Mouse (Mus musculus) midbrain, embryonic 11.5 days (tissue): ENCODE data around the gene Xcr1. TPM values are rescaled to one million over a fixed set of nuclear protein-coding genes. Genes with fewer than 3 reads are reported as not detected.

ENCODE experiments used
- ATAC-seq: fragments of 200-750 bp; cut with Nextera tagmentation; 2 replicates; pipeline ENCODE4 v1.8.0; 2017; ENCODE audit warnings: moderate TSS enrichment, moderate library complexity; ENCODE audit not compliant: low FRiP score
- DNase-seq: peaks from one replicate; pipeline ENCODE4 v3.0.0; 2015; ENCODE audit warnings: low spot score; ENCODE audit errors: missing footprints
- H3K27ac ChIP-seq: fragments of 300-500 bp; sonication (generic); 2 replicates; pipeline ENCODE4 v1.5.1; 2014; ENCODE audit warnings: low read depth, low read length
- H3K27me3 ChIP-seq: fragments of 300-500 bp; sonication (generic); 2 replicates; pipeline ENCODE4 v1.6.1; 2014; ENCODE audit warnings: mild to moderate bottlenecking, low read length, moderate library complexity, mixed read lengths; ENCODE audit not compliant: control insufficient read depth, insufficient read depth
- H3K36me3 ChIP-seq: fragments of 300-500 bp; sonication (generic); 2 replicates; pipeline ENCODE4 v1.6.1; 2014; ENCODE audit warnings: mild to moderate bottlenecking, low read length, moderate library complexity, mixed read lengths; ENCODE audit not compliant: control insufficient read depth, insufficient read depth
- H3K4me1 ChIP-seq: fragments of 300-500 bp; sonication (generic); 2 replicates; pipeline ENCODE4 v1.6.1; 2014; ENCODE audit warnings: low read length; ENCODE audit not compliant: control insufficient read depth, insufficient read depth
- H3K4me2 ChIP-seq: fragments of 300-500 bp; sonication (generic); 2 replicates; pipeline ENCODE4 v1.6.1; 2014; ENCODE audit warnings: mild to moderate bottlenecking, moderate library complexity
- H3K4me3 ChIP-seq: fragments of 300-500 bp; sonication (generic); 2 replicates; pipeline ENCODE4 v1.5.1; 2014; ENCODE audit warnings: low read depth, low read length
- H3K9ac ChIP-seq: fragments of 300-500 bp; sonication (generic); 2 replicates; pipeline ENCODE4 v1.6.1; 2014; ENCODE audit warnings: low read length
- H3K9me3 ChIP-seq: fragments of 300-500 bp; sonication (generic); 2 replicates; pipeline ENCODE4 v1.6.1; 2016; ENCODE audit warnings: low read length; ENCODE audit not compliant: control insufficient read depth
- WGBS: fragments of 180-500 bp; shearing (Covaris S2); extraction: QIAGEN DNeasy Blood & Tissue Kit; methylation state at CpG from one replicate; pipeline ENCODE4 v1.1.7; 2014; 5-methylcytosine and 5-hydroxymethylcytosine counted together
- polyA plus RNA-seq: library from polyadenylated mRNA; unstranded; fragments of >200 nt; fragmentation: Nextera tagmentation; extraction: Ambion mirVana; gene quantifications from 2 replicates; pipeline ENCODE4 v1.2.1, GENCODE M21; 2014

The Xcr1 gene
- polyA plus RNA-seq, 1 experiment from 2014 or later, result not detected

GRCm38 (mm10) chr9:123851062-123851712 is 10.6 kb downstream of the Xcr1 start:
- Histone ChIP-seq H3K27me3 (no peaks in the 10 kb centered on the region), H3K9me3 (no peaks in the 10 kb centered on the region), H3K4me1 (peaks cover 12% of the 10 kb centered on the region), H3K36me3 (no peaks in the 10 kb centered on the region), H3K9ac (peak overlapping the region; percentile 79), H3K27ac (peak overlapping the region; percentile 67; the same call in 1 of the 2 replicates), H3K4me2 (peak overlapping the region; percentile 86), H3K4me3 (peak overlapping the region; percentile 72)
- under 1% methylated on average over 27 of the region's 27 CpGs for WGBS
- DNase-seq (peak; percentile 89), ATAC-seq (peak; percentile 85)

GRCm38 (mm10) chr9:123850705-123851061 is 11.1 kb downstream of the Xcr1 start:
- Histone ChIP-seq H3K9ac (peak overlapping the region; percentile 79), H3K4me2 (peak overlapping the region; percentile 86), H3K27me3 (no peaks in the 10 kb centered on the region), H3K36me3 (no peaks in the 10 kb centered on the region), H3K9me3 (no peaks in the 10 kb centered on the region), H3K27ac (no peak overlapping the region), H3K4me1 (peaks cover 12% of the 10 kb centered on the region), H3K4me3 (peak overlapping the region; percentile 72)
- DNase-seq, result no peak
- WGBS, result 6% methylated on average over 2 of the region's 2 CpGs
- no peak; the same call in 1 of the 2 replicates for ATAC-seq

GRCm38 (mm10) chr9:123849976-123850695 is 11.7 kb downstream of the Xcr1 start:
- H3K36me3 ChIP-seq, result no peaks in the 10 kb centered on the region
- no peak overlapping the region for H3K27ac ChIP-seq
- H3K4me3 ChIP-seq, result no peak overlapping the region
- no peak overlapping the region; the same call in 1 of the 2 replicates for H3K9ac ChIP-seq
- no peaks in the 10 kb centered on the region for H3K27me3 ChIP-seq
- H3K4me1 ChIP-seq, result peaks cover 12% of the 10 kb centered on the region
- no peaks in the 10 kb centered on the region for H3K9me3 ChIP-seq
- no peak for DNase-seq
- ATAC-seq, result no peak
- WGBS, result 69% methylated on average over 2 of the region's 2 CpGs
- H3K4me2 ChIP-seq, result no peak overlapping the region; the same call in 1 of the 2 replicates

- DNase-seq, result no peak
- no peak overlapping the region for H3K27ac ChIP-seq
Measured at GRCm38 (mm10) chr9:123846490-123846889, 15.3 kb downstream of the Xcr1 start.

GRCm38 (mm10) chr9:123845120-123845519 is 16.7 kb downstream of the Xcr1 start:
- Histone ChIP-seq H3K9ac (no peak overlapping the region), H3K4me2 (no peak overlapping the region), H3K27ac (no peak overlapping the region), H3K4me1 (peaks cover 2% of the 10 kb centered on the region; the same call in 1 of the 2 replicates), H3K4me3 (no peak overlapping the region), H3K27me3 (no peaks in the 10 kb centered on the region), H3K36me3 (no peaks in the 10 kb centered on the region; the same call in 1 of the 2 replicates), H3K9me3 (no peaks in the 10 kb centered on the region)
- WGBS, result 80% methylated on average over 3 of the region's 3 CpGs
- DNase-seq (no peak), ATAC-seq (no peak)

More at GRCm38 (mm10) chr9:123846490-123846889, 15.3 kb downstream of the Xcr1 start:
- 91% methylated on average over 1 of the region's 1 CpGs for WGBS
- Histone ChIP-seq H3K9ac (no peak overlapping the region), H3K36me3 (no peaks in the 10 kb centered on the region), H3K4me1 (peaks cover 9% of the 10 kb centered on the region), H3K4me3 (no peak overlapping the region), H3K27me3 (no peaks in the 10 kb centered on the region), H3K4me2 (no peak overlapping the region), H3K9me3 (no peaks in the 10 kb centered on the region)
- no peak for ATAC-seq

GRCm38 (mm10) chr9:123844468-123844867 is 17.4 kb downstream of the Xcr1 start:
- Histone ChIP-seq H3K36me3 (no peaks in the 10 kb centered on the region; the same call in 1 of the 2 replicates), H3K4me3 (no peak overlapping the region), H3K27me3 (no peaks in the 10 kb centered on the region), H3K9me3 (no peaks in the 10 kb centered on the region), H3K4me2 (no peak overlapping the region), H3K9ac (no peak overlapping the region), H3K27ac (no peak overlapping the region), H3K4me1 (no peaks in the 10 kb centered on the region)
- DNase-seq (no peak), ATAC-seq (no peak)
- WGBS, result 84% methylated on average over 3 of the region's 3 CpGs

GRCm38 (mm10) chr9:123840243-123840642 is 21.6 kb downstream of the Xcr1 start:
- no peak overlapping the region for H3K27ac ChIP-seq
- no peaks in the 10 kb centered on the region for H3K27me3 ChIP-seq
- no peak overlapping the region for H3K9ac ChIP-seq
- 89% methylated on average over 6 of the region's 6 CpGs for WGBS
- H3K4me2 ChIP-seq, result no peak overlapping the region
- no peaks in the 10 kb centered on the region for H3K9me3 ChIP-seq
- DNase-seq, result no peak
- ATAC-seq, result no peak
- no peaks in the 10 kb centered on the region; the same call in 1 of the 2 replicates for H3K36me3 ChIP-seq
- H3K4me3 ChIP-seq, result no peak overlapping the region
- no peaks in the 10 kb centered on the region for H3K4me1 ChIP-seq

- H3K4me1 ChIP-seq, result no peaks in the 10 kb centered on the region
- no peaks in the 10 kb centered on the region; the same call in 1 of the 2 replicates for H3K36me3 ChIP-seq
- DNase-seq (no peak), ATAC-seq (no peak)
- no peaks in the 10 kb centered on the region for H3K27me3 ChIP-seq
- no peak overlapping the region for H3K9ac ChIP-seq
- WGBS, result 94% methylated on average over 3 of the region's 3 CpGs
- no peaks in the 10 kb centered on the region for H3K9me3 ChIP-seq
- no peak overlapping the region for H3K4me2 ChIP-seq
- no peak overlapping the region for H3K4me3 ChIP-seq
- H3K27ac ChIP-seq, result no peak overlapping the region
Measured at GRCm38 (mm10) chr9:123835851-123836250, 26.0 kb downstream of the Xcr1 start.

- no peak overlapping the region for H3K27ac ChIP-seq
- 95% methylated on average over 4 of the region's 4 CpGs for WGBS
- no peak overlapping the region for H3K4me2 ChIP-seq
- no peaks in the 10 kb centered on the region for H3K9me3 ChIP-seq
- ATAC-seq (no peak), DNase-seq (no peak)
- no peaks in the 10 kb centered on the region for H3K4me1 ChIP-seq
- H3K36me3 ChIP-seq, result peaks cover 6% of the 10 kb centered on the region; the same call in 1 of the 2 replicates
- H3K27me3 ChIP-seq, result no peaks in the 10 kb centered on the region
- no peak overlapping the region for H3K4me3 ChIP-seq
- no peak overlapping the region for H3K9ac ChIP-seq
Measured at GRCm38 (mm10) chr9:123828916-123829315, 32.9 kb downstream of the Xcr1 start.
